Mouse (Mus musculus): ENCODE measurements at regions not wholly inside any gene's neighbourhood (a gene's known extent, or its start where the extent isn't known, plus 50 kb on each side); places are given as distances from the start of the nearest gene placed in this dataset.
A peak's percentile ranks its signal among the peaks of the same experiment; 100 is the strongest.

GRCm38 (mm10) chr2:148175251-148175927 is 128.6 kb upstream of the Foxa2 start:
- WGBS: 79% methylated on average over 8 of the region's 8 CpGs
- Histone ChIP-seq H3K36me3 (replicated peaks; ENCODE audit: control insufficient read depth, insufficient read depth, low read length) (no peaks in the 10 kb centered on the region), H3K4me1 (ENCODE audit: control insufficient read depth, insufficient read depth) (peaks cover 13% of the 10 kb centered on the region), H3K4me3 (ENCODE audit: low read depth, low read length) (no peak overlapping the region), H3K4me2 (ENCODE audit: low read depth, low read length) (no peak overlapping the region), H3K9ac (replicated peaks; ENCODE audit: low read depth, low read length) (no peak overlapping the region), H3K27ac (ENCODE audit: low read depth) (no peak overlapping the region), H3K9me3 (replicated peaks; ENCODE audit: control insufficient read depth, low read length) (no peaks in the 10 kb centered on the region), H3K27me3 (ENCODE audit: control insufficient read depth, insufficient read depth, low read length) (no peaks in the 10 kb centered on the region)
- TF ChIP-seq EP300 (IDR thresholded peaks at IDR 0.05; ENCODE audit: low read depth): no peak
- DNase-seq (ENCODE audit: low spot score) (no peak), ATAC-seq (ENCODE audit: insufficient read depth, low read depth) (no peak)

- Histone ChIP-seq H3K9me3 (replicated peaks; ENCODE audit: control insufficient read depth, low read length) (no peaks in the 10 kb centered on the region), H3K27me3 (ENCODE audit: control insufficient read depth, insufficient read depth, low read length) (no peaks in the 10 kb centered on the region), H3K9ac (replicated peaks; ENCODE audit: low read depth, low read length) (no peak overlapping the region), H3K27ac (ENCODE audit: low read depth) (no peak overlapping the region), H3K36me3 (replicated peaks; ENCODE audit: control insufficient read depth, insufficient read depth, low read length) (no peaks in the 10 kb centered on the region), H3K4me3 (ENCODE audit: low read depth, low read length) (no peak overlapping the region), H3K4me2 (ENCODE audit: low read depth, low read length) (no peak overlapping the region), H3K4me1 (ENCODE audit: control insufficient read depth, insufficient read depth) (0 out of 2 replicates have a peak, but pooled peaks cover 12% of the 10 kb centered on the region)
- no peak for DNase-seq (ENCODE audit: low spot score)
- WGBS: 22% methylated on average over 2 of the region's 2 CpGs
- TF ChIP-seq EP300 (IDR thresholded peaks at IDR 0.05; ENCODE audit: low read depth) (no peak), CTCF (IDR thresholded peaks at IDR 0.05; ENCODE audit: low read depth) (no peak)
- ATAC-seq (ENCODE audit: insufficient read depth, low read depth): no peak
These were observed 133.5 kb upstream of the Foxa2 start for GRCm38 (mm10) chr2:148180245-148180644.

GRCm38 (mm10) chr2:148181518-148181917 is 134.7 kb upstream of the Foxa2 start:
- peaks cover 20% of the 10 kb centered on the region for H3K4me1 ChIP-seq (ENCODE audit: control insufficient read depth, insufficient read depth)
- ATAC-seq (ENCODE audit: insufficient read depth, low read depth) (no peak), DNase-seq (ENCODE audit: low spot score) (no peak)
- H3K36me3 ChIP-seq (replicated peaks; ENCODE audit: control insufficient read depth, insufficient read depth, low read length): no peaks in the 10 kb centered on the region
- H3K27me3 ChIP-seq (ENCODE audit: control insufficient read depth, insufficient read depth, low read length): no peaks in the 10 kb centered on the region
- no peaks in the 10 kb centered on the region for H3K9me3 ChIP-seq (replicated peaks; ENCODE audit: control insufficient read depth, low read length)
- H3K9ac ChIP-seq (replicated peaks; ENCODE audit: low read depth, low read length): no peak overlapping the region
- no peak overlapping the region for H3K4me3 ChIP-seq (ENCODE audit: low read depth, low read length)
- no peak overlapping the region for H3K4me2 ChIP-seq (ENCODE audit: low read depth, low read length)
- TF ChIP-seq CTCF (IDR thresholded peaks at IDR 0.05; ENCODE audit: low read depth) (no peak), EP300 (IDR thresholded peaks at IDR 0.05; ENCODE audit: low read depth) (no peak)
- WGBS: 76% methylated on average over 2 of the region's 2 CpGs
- H3K27ac ChIP-seq (ENCODE audit: low read depth): no peak overlapping the region

- ATAC-seq (ENCODE audit: insufficient read depth, low read depth) (no peak), DNase-seq (ENCODE audit: low spot score) (no peak)
- 89% methylated on average over 3 of the region's 3 CpGs for WGBS
- Histone ChIP-seq H3K9me3 (replicated peaks; ENCODE audit: control insufficient read depth, low read length) (no peaks in the 10 kb centered on the region), H3K4me3 (ENCODE audit: low read depth, low read length) (no peak overlapping the region), H3K36me3 (replicated peaks; ENCODE audit: control insufficient read depth, insufficient read depth, low read length) (no peaks in the 10 kb centered on the region), H3K27me3 (ENCODE audit: control insufficient read depth, insufficient read depth, low read length) (no peaks in the 10 kb centered on the region), H3K4me1 (ENCODE audit: control insufficient read depth, insufficient read depth) (peaks cover 21% of the 10 kb centered on the region), H3K9ac (replicated peaks; ENCODE audit: low read depth, low read length) (no peak overlapping the region), H3K27ac (ENCODE audit: low read depth) (no peak overlapping the region), H3K4me2 (ENCODE audit: low read depth, low read length) (no peak overlapping the region)
- TF ChIP-seq EP300 (IDR thresholded peaks at IDR 0.05; ENCODE audit: low read depth) (no peak), CTCF (IDR thresholded peaks at IDR 0.05; ENCODE audit: low read depth) (no peak)
These were observed 135.8 kb upstream of the Foxa2 start for GRCm38 (mm10) chr2:148182492-148183052.

GRCm38 (mm10) chr2:148184801-148185212 is 138.0 kb upstream of the Foxa2 start:
- no peak overlapping the region for H3K9ac ChIP-seq (replicated peaks; ENCODE audit: low read depth, low read length)
- WGBS: 23% methylated on average over 5 of the region's 5 CpGs
- no peaks in the 10 kb centered on the region for H3K9me3 ChIP-seq (replicated peaks; ENCODE audit: control insufficient read depth, low read length)
- no peak overlapping the region for H3K27ac ChIP-seq (ENCODE audit: low read depth)
- no peaks in the 10 kb centered on the region for H3K36me3 ChIP-seq (replicated peaks; ENCODE audit: control insufficient read depth, insufficient read depth, low read length)
- H3K4me2 ChIP-seq (ENCODE audit: low read depth, low read length): no peak overlapping the region
- peaks cover 39% of the 10 kb centered on the region for H3K4me1 ChIP-seq (ENCODE audit: control insufficient read depth, insufficient read depth)
- no peak overlapping the region for H3K4me3 ChIP-seq (ENCODE audit: low read depth, low read length)
- DNase-seq (ENCODE audit: low spot score): peak; percentile 40
- peak; percentile 51; the same call in 1 of the 2 replicates for ATAC-seq (ENCODE audit: insufficient read depth, low read depth)
- TF ChIP-seq CTCF (IDR thresholded peaks at IDR 0.05; ENCODE audit: low read depth) (no peak), EP300 (IDR thresholded peaks at IDR 0.05; ENCODE audit: low read depth) (no peak)
- H3K27me3 ChIP-seq (ENCODE audit: control insufficient read depth, insufficient read depth, low read length): no peaks in the 10 kb centered on the region

Data from heart, postnatal 0 days (tissue).